Mouse (Mus musculus) embryo, embryonic 9.5 days (tissue): ENCODE data around the gene Hmga1.

Source experiments
- DNase-seq: peaks from one replicate; pipeline ENCODE4 v3.0.0-alpha.2; 2017; ENCODE audit errors: extremely low spot score

The Hmga1 gene

GRCm38 (mm10) chr17:27528767-27529166 is 27.5 kb upstream of the Hmga1 start:
- DNase-seq = no peak

- no peak for DNase-seq
These were observed 24.2 kb upstream of the Hmga1 start for GRCm38 (mm10) chr17:27532095-27532494.

GRCm38 (mm10) chr17:27533354-27533753 is 22.9 kb upstream of the Hmga1 start:
- DNase-seq = no peak

- peak; percentile 93 for DNase-seq
These were observed 21.6 kb upstream of the Hmga1 start for GRCm38 (mm10) chr17:27534718-27535117.

GRCm38 (mm10) chr17:27541261-27541660 is 15.0 kb upstream of the Hmga1 start:
- DNase-seq = no peak

- no peak for DNase-seq
These were observed 14.3 kb upstream of the Hmga1 start for GRCm38 (mm10) chr17:27541984-27542383.

GRCm38 (mm10) chr17:27544551-27544950 is 11.7 kb upstream of the Hmga1 start:
- DNase-seq = no peak

- no peak for DNase-seq
These were observed 10.3 kb upstream of the Hmga1 start for GRCm38 (mm10) chr17:27545991-27546390.

- DNase-seq = no peak
These were observed 9.7 kb upstream of the Hmga1 start for GRCm38 (mm10) chr17:27546574-27547085.

- no peak for DNase-seq
These were observed 8.9 kb upstream of the Hmga1 start for GRCm38 (mm10) chr17:27547253-27547868.

- DNase-seq = no peak
These were observed 7.1 kb upstream of the Hmga1 start for GRCm38 (mm10) chr17:27549234-27549633.

GRCm38 (mm10) chr17:27551393-27551940 is 4.8 kb upstream of the Hmga1 start:
- DNase-seq = no peak

GRCm38 (mm10) chr17:27552215-27553201 is 3.8 kb upstream of the Hmga1 start:
- no peak for DNase-seq

GRCm38 (mm10) chr17:27554062-27554960 is 2.0 kb upstream of the Hmga1 start:
- no peak for DNase-seq

- DNase-seq = no peak
These were observed 1.2 kb upstream of the Hmga1 start for GRCm38 (mm10) chr17:27555075-27555511.

- peak; percentile 93 for DNase-seq
These were observed 655 bp upstream of the Hmga1 start for GRCm38 (mm10) chr17:27555512-27556172.

- DNase-seq = peak; percentile 83
These were observed 1.1 kb downstream of the Hmga1 start for GRCm38 (mm10) chr17:27557181-27557926.

- DNase-seq = no peak
These were observed 1.8 kb downstream of the Hmga1 start for GRCm38 (mm10) chr17:27557927-27558661.

- DNase-seq = no peak
These were observed 2.5 kb downstream of the Hmga1 start for GRCm38 (mm10) chr17:27558845-27559244.
